Mouse (Mus musculus): ENCODE data around the gene Liph.
"Not testable (repeated sequence)": the region's sequence is repeated elsewhere in the genome, so short reads cannot be mapped to it uniquely, and the experiment has no call there.

The Liph gene

GRCm38 (mm10) chr16:21995304-21995703 lies at the start of gene Liph:
TSS of gene Liph (minus strand) at chr16:21995663.
- DNase-seq, result peak; percentile 45

GRCm38 (mm10) chr16:22043830-22044229 lies 48.4 kb upstream of the Liph start:
- no peak for DNase-seq

- DNase-seq, result no peak
Measured at GRCm38 (mm10) chr16:22039978-22040377, 44.5 kb upstream of the Liph start.

- no peak for DNase-seq
Measured at GRCm38 (mm10) chr16:22038554-22038953, 43.1 kb upstream of the Liph start.

- no peak for DNase-seq
Measured at GRCm38 (mm10) chr16:22027474-22027873, 32.0 kb upstream of the Liph start.

GRCm38 (mm10) chr16:22022122-22022521 lies 26.7 kb upstream of the Liph start:
- peak; percentile 24 for DNase-seq

- DNase-seq, result no peak
Measured at GRCm38 (mm10) chr16:22015569-22015968, 20.1 kb upstream of the Liph start.

- peak; percentile 39 for DNase-seq
Measured at GRCm38 (mm10) chr16:22009596-22009995, 14.1 kb upstream of the Liph start.

GRCm38 (mm10) chr16:22009099-22009584 lies 13.7 kb upstream of the Liph start, which contains the start of gene Senp2:
TSS of gene Senp2 (plus strand) at chr16:22009484.
- peak; percentile 100 for DNase-seq

- no peak for DNase-seq
Measured at GRCm38 (mm10) chr16:22001606-22002005, 6.1 kb upstream of the Liph start.

GRCm38 (mm10) chr16:22001172-22001571 lies 5.7 kb upstream of the Liph start:
- no peak for DNase-seq

GRCm38 (mm10) chr16:21999941-22000690 lies 4.7 kb upstream of the Liph start:
- peak; percentile 18 for DNase-seq

GRCm38 (mm10) chr16:21998061-21998460 lies 2.6 kb upstream of the Liph start:
- DNase-seq, result peak; percentile 26

GRCm38 (mm10) chr16:21996881-21997641 lies 1.6 kb upstream of the Liph start:
- DNase-seq, result peak; percentile 58

- peak; percentile 20 for DNase-seq
Measured at GRCm38 (mm10) chr16:21996402-21996801, 939 bp upstream of the Liph start.

GRCm38 (mm10) chr16:21991774-21992173 lies 3.7 kb downstream of the Liph start:
- DNase-seq, result no peak

GRCm38 (mm10) chr16:21990893-21991292 lies 4.6 kb downstream of the Liph start:
- DNase-seq, result not testable (repeated sequence)

- DNase-seq, result no peak
Measured at GRCm38 (mm10) chr16:21987956-21988355, 7.5 kb downstream of the Liph start.

- no peak for DNase-seq
Measured at GRCm38 (mm10) chr16:21986191-21986590, 9.3 kb downstream of the Liph start.

- DNase-seq, result no peak
Measured at GRCm38 (mm10) chr16:21984091-21984490, 11.4 kb downstream of the Liph start.

- no peak for DNase-seq
Measured at GRCm38 (mm10) chr16:21983581-21983980, 11.9 kb downstream of the Liph start.

- no peak for DNase-seq
Measured at GRCm38 (mm10) chr16:21983146-21983545, 12.3 kb downstream of the Liph start.

GRCm38 (mm10) chr16:21977347-21977746 lies 18.1 kb downstream of the Liph start:
- DNase-seq, result no peak

GRCm38 (mm10) chr16:21976203-21976602 lies 19.3 kb downstream of the Liph start:
- no peak for DNase-seq

Data from lung, postnatal 10 days (tissue).